Mouse (Mus musculus) ES-E14 (cell line): ENCODE measurements around the gene Gm5294. TPM values are rescaled to one million over a fixed set of nuclear protein-coding genes. Genes with fewer than 3 reads are reported as not detected.

Experiments
- DNase-seq: peaks from one replicate; pipeline ENCODE4 v3.0.0-alpha.2; 2013; ENCODE audit warnings: low read depth, low spot score
- H3K27ac ChIP-seq: 2 replicates; pipeline ENCODE4 v1.5.1; 2012; ENCODE audit warnings: low read depth, mild to moderate bottlenecking, low read length, moderate library complexity, mixed read lengths; ENCODE audit not compliant: poor library complexity, insufficient read depth, severe bottlenecking
- H3K36me3 ChIP-seq: 2 replicates; pipeline ENCODE4 v1.6.1; 2012; ENCODE audit warnings: mild to moderate bottlenecking, low read length, moderate library complexity, mixed read lengths; ENCODE audit not compliant: control insufficient read depth, poor library complexity, insufficient read depth, severe bottlenecking
- H3K4me1 ChIP-seq, 2 experiments: fragments of 150-350 bp in 1 of 2; sonication (generic) in 1 of 2; 2 replicates each; pipeline ENCODE4 v1.6.1; 2012; ENCODE audit warnings: low read length in 2 of 2, mild to moderate bottlenecking in 1 of 2, mixed read lengths in 1 of 2; ENCODE audit not compliant: control insufficient read depth in 2 of 2, insufficient read depth in 2 of 2, poor library complexity in 1 of 2
- H3K4me3 ChIP-seq, 2 experiments: fragments of 150-350 bp in 1 of 2; sonication (generic) in 1 of 2; 2 replicates each; pipeline ENCODE4 v1.5.1; 2012; ENCODE audit warnings: low read length in 2 of 2, low read depth in 1 of 2, mild to moderate bottlenecking in 1 of 2, mixed read lengths in 1 of 2; ENCODE audit not compliant: insufficient read depth in 1 of 2, poor library complexity in 1 of 2, severe bottlenecking in 1 of 2
- H3K9ac ChIP-seq: 2 replicates; pipeline ENCODE4 v1.6.1; 2012; ENCODE audit warnings: low read depth, mild to moderate bottlenecking, low read length, mixed read lengths; ENCODE audit not compliant: poor library complexity, insufficient read depth, severe bottlenecking
- H3K9me3 ChIP-seq: fragments of 150-350 bp; sonication (generic); 2 replicates; pipeline ENCODE4 v1.6.1; 2012; ENCODE audit warnings: low read depth, mild to moderate bottlenecking, low read length; ENCODE audit not compliant: control insufficient read depth, insufficient read depth
- CHD2 ChIP-seq: IDR thresholded peaks from 2 replicates; pipeline ENCODE4 v1.6.1; 2014; ENCODE audit warnings: mild to moderate bottlenecking, low read depth, low read length, inconsistent platforms
- HCFC1 ChIP-seq: IDR thresholded peaks from 2 replicates; pipeline ENCODE4 v1.6.1; 2012; ENCODE audit warnings: low read length, inconsistent platforms, borderline replicate concordance; ENCODE audit not compliant: insufficient read depth
- MAFK ChIP-seq: IDR thresholded peaks from 2 replicates; pipeline ENCODE4 v1.6.1; 2014; ENCODE audit warnings: mild to moderate bottlenecking, low read depth, low read length, inconsistent platforms; ENCODE audit not compliant: insufficient read depth
- ZC3H11A ChIP-seq: IDR thresholded peaks from 2 replicates; pipeline ENCODE4 v1.6.1; 2012; ENCODE audit warnings: low read depth, mild to moderate bottlenecking, inconsistent platforms, low read length, borderline replicate concordance
- ZNF384 ChIP-seq: IDR thresholded peaks from 2 replicates; pipeline ENCODE4 v1.6.1; 2012; ENCODE audit warnings: low read depth, low read length, inconsistent platforms
- in situ Hi-C, 2 experiments: fragments of 600-800 bp; cut with MboI; formaldehyde crosslinking; loops; one replicate each; pipeline ENCODE4 v1.15.1; 2025; ENCODE audit warnings: low sequenced_read_pairs in 2 of 2, inconsistent platforms in 1 of 2; ENCODE audit not compliant: unreplicated experiment in 2 of 2
- total RNA-seq: library from RNA; depleted of rRNA; stranded (reverse); fragments of 300-350 nt; gene quantifications from 2 replicates; pipeline ENCODE4 v1.2.3, GENCODE M21; 2012

Gm5294 gene
- total RNA-seq, 1 experiment = not detected

DNA sequence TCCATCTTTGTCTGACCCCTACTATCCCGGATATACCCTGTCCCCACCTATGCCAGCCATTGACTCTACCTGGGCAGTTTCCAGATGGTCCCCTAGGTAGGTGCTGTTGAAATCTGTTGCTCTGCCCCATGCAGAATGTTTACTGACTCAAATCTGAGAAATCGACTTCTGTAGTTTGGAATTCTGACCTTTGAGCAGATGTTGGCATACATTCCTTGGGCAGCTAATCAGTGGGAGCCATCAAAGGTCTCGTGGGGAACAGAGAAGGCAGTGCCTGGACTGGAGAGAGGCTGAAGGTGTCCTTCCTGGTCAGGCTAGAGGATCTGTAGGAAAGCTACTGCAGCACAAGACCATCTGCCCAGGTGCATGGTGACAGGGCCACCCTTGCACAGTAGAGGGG lies 5.2 kb downstream of the Gm5294 start:
- Histone ChIP-seq H3K4me1 (no peaks in the 10 kb centered on the region), H3K36me3 (no peaks in the 10 kb centered on the region), H3K27ac (no peak overlapping the region), H3K9ac (no peak overlapping the region), H3K4me3 (no peak overlapping the region), H3K9me3 (no peaks in the 10 kb centered on the region)
- in situ Hi-C loops = no loop called here
- no peak for TF ChIP-seq MAFK
- no peak for TF ChIP-seq HCFC1
- DNase-seq = no peak

DNA sequence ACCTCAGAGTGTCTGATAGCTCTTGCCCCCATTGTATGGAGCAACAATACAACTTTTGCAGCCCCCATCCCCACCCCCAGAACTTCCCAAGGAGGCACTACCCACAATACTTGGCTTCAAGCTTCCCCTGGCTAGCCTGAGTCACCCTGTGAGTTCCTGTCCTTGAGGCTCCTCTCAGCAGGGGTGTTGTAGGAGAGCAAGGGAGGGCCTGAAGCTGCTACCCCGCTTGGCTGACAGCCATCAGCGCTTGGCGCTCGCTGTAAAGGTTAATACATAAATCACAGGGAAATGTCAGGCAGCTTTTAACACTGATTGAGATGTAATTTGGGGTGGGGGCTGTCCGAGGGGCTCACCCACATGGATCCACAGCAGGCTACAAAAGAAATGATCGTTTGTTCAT lies 13.5 kb downstream of the Gm5294 start:
- no peaks in the 10 kb centered on the region for H3K9me3 ChIP-seq
- no peaks in the 10 kb centered on the region for H3K4me1 ChIP-seq
- H3K9ac ChIP-seq = no peak overlapping the region
- no peak for DNase-seq
- H3K36me3 ChIP-seq = no peaks in the 10 kb centered on the region
- H3K27ac ChIP-seq = no peak overlapping the region
- no peak overlapping the region for H3K4me3 ChIP-seq
- TF ChIP-seq CHD2 = no peak
- no peak for TF ChIP-seq ZC3H11A
- TF ChIP-seq HCFC1 = no peak
- TF ChIP-seq MAFK = no peak
- no peak for TF ChIP-seq ZNF384
- in situ Hi-C loops = no loop called here

DNA sequence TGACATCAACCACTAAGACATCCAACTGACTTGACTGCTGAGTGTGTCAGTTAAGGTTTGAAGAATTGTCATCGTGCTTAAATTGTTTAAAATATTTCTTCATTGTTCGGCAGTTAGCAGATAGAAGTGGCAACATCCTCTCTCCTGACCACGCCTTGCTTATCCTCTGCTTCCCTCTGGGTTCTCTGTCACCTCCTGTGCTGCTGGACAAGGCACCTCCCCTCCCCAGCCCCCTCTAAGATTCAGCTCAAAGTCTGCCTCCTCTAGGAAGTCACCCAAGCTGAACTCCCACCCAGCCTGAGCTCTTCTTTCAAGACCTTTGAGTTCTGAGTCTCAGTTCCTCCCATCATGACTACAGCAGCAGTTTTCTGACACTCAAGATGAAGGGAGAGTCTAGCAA lies 15.0 kb downstream of the Gm5294 start:
- TF ChIP-seq ZNF384 = no peak
- no peak for TF ChIP-seq CHD2
- no peak for TF ChIP-seq MAFK
- TF ChIP-seq HCFC1 = no peak
- no peak for TF ChIP-seq ZC3H11A

DNA sequence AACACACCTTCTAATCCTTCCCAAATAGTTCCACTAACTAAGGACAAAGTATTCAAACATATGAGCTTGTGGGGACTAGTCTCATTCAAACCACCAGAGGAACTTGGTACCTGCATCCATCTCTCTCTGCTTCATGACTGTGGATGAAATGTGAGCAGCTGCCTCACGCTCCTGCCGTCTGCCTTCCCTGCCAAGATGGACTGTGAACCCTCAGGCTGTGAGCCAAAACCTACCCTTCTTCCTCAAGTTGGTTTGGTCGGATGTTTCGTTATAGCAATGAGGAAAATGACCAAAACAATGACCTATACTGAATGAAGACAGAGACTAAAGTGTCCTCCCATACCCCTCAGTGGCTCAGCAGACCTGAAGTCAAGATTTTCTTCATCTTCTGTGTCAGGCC lies 21.1 kb downstream of the Gm5294 start:
- Histone ChIP-seq H3K27ac (no peak overlapping the region), H3K4me3 (no peak overlapping the region), H3K9ac (no peak overlapping the region), H3K9me3 (no peaks in the 10 kb centered on the region), H3K4me1 (no peaks in the 10 kb centered on the region), H3K36me3 (no peaks in the 10 kb centered on the region)
- TF ChIP-seq ZNF384 = no peak
- TF ChIP-seq MAFK = no peak
- TF ChIP-seq CHD2 = no peak
- DNase-seq = no peak
- in situ Hi-C loops = no loop called here

More for the DNA sequence above, 15.0 kb downstream of the Gm5294 start:
- Histone ChIP-seq H3K9me3 (no peaks in the 10 kb centered on the region), H3K27ac (no peak overlapping the region), H3K9ac (no peak overlapping the region), H3K4me1 (no peaks in the 10 kb centered on the region), H3K4me3 (no peak overlapping the region), H3K36me3 (no peaks in the 10 kb centered on the region)
- DNase-seq = no peak
- in situ Hi-C loops = no loop called here

GRCm38 (mm10) chr5:138843168-138843824 lies 23.4 kb downstream of the Gm5294 start:
- no peaks in the 10 kb centered on the region for H3K9me3 ChIP-seq
- in situ Hi-C loops = no loop called here
- TF ChIP-seq ZC3H11A (no peak), CHD2 (no peak), ZNF384 (no peak), HCFC1 (no peak), MAFK (no peak)
- H3K4me1 ChIP-seq = no peaks in the 10 kb centered on the region
- DNase-seq = no peak
- no peak overlapping the region for H3K4me3 ChIP-seq
- no peak overlapping the region for H3K9ac ChIP-seq
- H3K36me3 ChIP-seq = no peaks in the 10 kb centered on the region
- no peak overlapping the region for H3K27ac ChIP-seq
